Mouse (Mus musculus): Measurements from ENCODE around the gene Opcml. TPM values are rescaled to one million over a fixed set of nuclear protein-coding genes. Genes with fewer than 3 reads are reported as not detected.

Opcml gene
- total and polyA plus RNA-seq, 3 experiments = 0.82 TPM; not detected in 2

DNA sequence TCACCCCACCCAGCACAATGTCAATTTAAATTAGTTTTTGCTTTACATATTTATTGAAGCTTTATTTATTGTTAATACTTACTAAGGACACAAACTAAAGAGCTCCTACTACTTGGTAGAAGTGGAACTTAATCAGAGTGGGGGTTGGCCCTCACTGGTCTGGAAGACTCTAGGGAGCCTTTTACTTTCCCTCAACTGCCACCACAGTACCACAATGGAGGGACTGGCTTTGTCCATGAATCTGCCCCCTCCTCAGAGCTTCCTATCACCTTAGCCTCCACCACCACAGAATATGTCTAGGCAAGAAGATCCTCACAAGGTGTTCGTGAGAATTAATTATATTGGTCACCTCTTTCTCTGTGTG is 465.3 kb downstream of the Opcml start:
- Histone ChIP-seq H3K4me1 (ENCODE audit: insufficient read depth, low read depth, low read length) (no peaks in the 10 kb centered on the region), H3K4me3 (ENCODE audit: low read depth, low read length) (no peak overlapping the region), H3K27me3 (ENCODE audit: insufficient read depth, low read length) (no peaks in the 10 kb centered on the region), H3K9me3 (replicated peaks) (no peaks in the 10 kb centered on the region), H3K36me3 (replicated peaks) (no peaks in the 10 kb centered on the region)
- DNase-seq (ENCODE audit: low spot score) (no peak), ATAC-seq (ENCODE audit: extremely low read depth, insufficient number of reproducible peaks, low FRiP score, poor library complexity, severe bottlenecking) (no peak)
- no peak for TF ChIP-seq POLR2AphosphoS5 (IDR thresholded peaks at IDR 0.05; ENCODE audit: insufficient replicate concordance, low read depth, low read length)
- TF ChIP-seq TAL1 (conservative IDR thresholded peaks at IDR 0.05; ENCODE audit: low read depth, low read length) = no peak
- no peak for TF ChIP-seq GATA1 (IDR thresholded peaks at IDR 0.05; ENCODE audit: borderline replicate concordance, low read length)
- TF ChIP-seq CTCF (IDR thresholded peaks at IDR 0.05; ENCODE audit: low read depth, low read length) = no peak
- TF ChIP-seq GATA2 (IDR thresholded peaks at IDR 0.05; ENCODE audit: borderline replicate concordance, low read depth, low read length) = no peak

DNA sequence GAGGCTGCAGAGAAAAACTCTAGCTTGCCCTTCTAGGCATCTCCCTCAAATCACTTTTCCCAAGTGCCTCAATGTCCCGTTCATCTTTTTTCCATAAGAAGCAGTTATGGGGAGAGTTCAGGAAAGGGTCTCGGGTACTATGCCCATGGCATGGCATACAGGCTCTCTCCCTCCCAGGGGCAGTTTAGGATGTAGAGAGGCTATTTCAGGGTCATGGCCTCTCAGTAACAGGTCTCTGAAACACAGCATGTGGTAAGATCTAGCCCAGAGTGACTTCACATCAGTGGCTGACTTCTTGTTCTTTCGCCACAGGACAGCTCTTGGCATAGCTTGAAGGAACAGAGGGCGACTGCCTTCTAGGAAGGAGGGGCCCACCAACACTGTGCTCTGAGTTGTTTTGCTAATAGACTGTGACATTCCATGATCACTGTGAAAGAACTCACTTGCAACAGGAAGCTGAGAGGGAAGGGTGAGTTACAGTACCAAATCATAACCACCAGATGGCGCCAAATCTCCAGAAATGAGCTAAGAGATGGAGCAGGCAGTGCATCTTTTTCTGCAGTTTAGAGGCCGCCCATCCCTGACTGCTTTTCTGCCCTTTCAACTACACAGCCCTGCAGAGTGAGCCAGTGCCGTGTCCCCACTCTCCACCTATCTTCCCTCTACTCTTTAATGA is 470.6 kb downstream of the Opcml start:
- Histone ChIP-seq H3K27me3 (ENCODE audit: insufficient read depth, low read length) (no peaks in the 10 kb centered on the region), H3K4me1 (ENCODE audit: insufficient read depth, low read depth, low read length) (no peaks in the 10 kb centered on the region), H3K9me3 (replicated peaks) (no peaks in the 10 kb centered on the region), H3K36me3 (replicated peaks) (no peaks in the 10 kb centered on the region), H3K4me3 (ENCODE audit: low read depth, low read length) (no peak overlapping the region)
- TF ChIP-seq GATA2 (IDR thresholded peaks at IDR 0.05; ENCODE audit: borderline replicate concordance, low read depth, low read length) (no peak), POLR2AphosphoS5 (IDR thresholded peaks at IDR 0.05; ENCODE audit: insufficient replicate concordance, low read depth, low read length) (no peak), TAL1 (conservative IDR thresholded peaks at IDR 0.05; ENCODE audit: low read depth, low read length) (no peak), CTCF (IDR thresholded peaks at IDR 0.05; ENCODE audit: low read depth, low read length) (peak; percentile 58; the same call in 1 of the 2 replicates), GATA1 (IDR thresholded peaks at IDR 0.05; ENCODE audit: borderline replicate concordance, low read length) (no peak)
- ATAC-seq (ENCODE audit: extremely low read depth, insufficient number of reproducible peaks, low FRiP score, poor library complexity, severe bottlenecking) = 0 out of 2 replicates have a peak, but pooled peaks have one; percentile 40
- no peak for DNase-seq (ENCODE audit: low spot score)

DNA sequence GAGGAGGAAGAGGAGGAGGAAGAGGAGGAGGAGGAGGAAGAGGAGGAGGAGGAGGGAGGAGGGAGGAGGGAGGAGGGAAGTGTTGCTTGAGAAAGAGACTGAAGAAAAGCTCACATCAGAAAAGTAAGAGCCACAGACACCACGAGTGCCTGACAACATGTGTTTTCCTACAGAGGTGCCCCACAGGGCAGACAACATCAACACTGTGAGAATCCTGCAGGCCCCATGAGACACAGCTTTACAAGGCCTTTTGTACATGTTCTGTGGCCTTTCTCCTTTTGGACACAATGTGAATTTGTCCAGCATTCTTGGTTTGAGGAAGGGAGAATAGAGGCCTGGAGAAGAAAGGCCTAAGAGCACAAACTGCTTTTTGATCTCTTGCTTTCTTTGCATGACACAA is 471.4 kb downstream of the Opcml start:
- H3K9me3 ChIP-seq (replicated peaks) = no peaks in the 10 kb centered on the region
- DNase-seq (ENCODE audit: low spot score) (no peak), ATAC-seq (ENCODE audit: extremely low read depth, insufficient number of reproducible peaks, low FRiP score, poor library complexity, severe bottlenecking) (no peak)
- H3K4me1 ChIP-seq (ENCODE audit: insufficient read depth, low read depth, low read length) = no peaks in the 10 kb centered on the region
- no peaks in the 10 kb centered on the region for H3K36me3 ChIP-seq (replicated peaks)
- TF ChIP-seq GATA2 (IDR thresholded peaks at IDR 0.05; ENCODE audit: borderline replicate concordance, low read depth, low read length) = no peak
- no peak for TF ChIP-seq TAL1 (conservative IDR thresholded peaks at IDR 0.05; ENCODE audit: low read depth, low read length)
- no peak for TF ChIP-seq POLR2AphosphoS5 (IDR thresholded peaks at IDR 0.05; ENCODE audit: insufficient replicate concordance, low read depth, low read length)
- TF ChIP-seq GATA1 (IDR thresholded peaks at IDR 0.05; ENCODE audit: borderline replicate concordance, low read length) = no peak
- no peak for TF ChIP-seq CTCF (IDR thresholded peaks at IDR 0.05; ENCODE audit: low read depth, low read length)
- H3K27me3 ChIP-seq (ENCODE audit: insufficient read depth, low read length) = no peaks in the 10 kb centered on the region
- H3K4me3 ChIP-seq (ENCODE audit: low read depth, low read length) = no peak overlapping the region

DNA sequence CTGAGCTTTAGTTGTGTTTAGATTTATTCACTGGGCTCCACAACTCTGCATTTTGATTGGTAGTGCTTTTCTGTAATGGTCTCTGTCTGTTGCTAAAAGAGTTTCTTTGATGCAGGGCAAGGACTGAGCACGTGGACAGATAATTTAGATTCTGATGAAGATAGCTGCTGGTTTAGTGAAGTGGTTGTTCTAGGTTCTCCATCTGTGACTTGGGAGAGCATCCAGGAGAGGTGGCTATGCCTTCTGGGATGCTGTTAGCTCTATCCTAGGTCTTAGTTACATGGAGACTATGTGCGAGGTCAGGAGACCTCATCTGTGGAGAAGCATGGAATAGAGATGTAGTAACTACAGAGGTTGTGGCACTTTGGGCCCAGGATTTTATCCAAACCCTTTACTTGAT is 472.3 kb downstream of the Opcml start:
- TF ChIP-seq GATA1 (IDR thresholded peaks at IDR 0.05; ENCODE audit: borderline replicate concordance, low read length) (no peak), TAL1 (conservative IDR thresholded peaks at IDR 0.05; ENCODE audit: low read depth, low read length) (no peak), POLR2AphosphoS5 (IDR thresholded peaks at IDR 0.05; ENCODE audit: insufficient replicate concordance, low read depth, low read length) (no peak), CTCF (IDR thresholded peaks at IDR 0.05; ENCODE audit: low read depth, low read length) (no peak), GATA2 (IDR thresholded peaks at IDR 0.05; ENCODE audit: borderline replicate concordance, low read depth, low read length) (no peak)
- ATAC-seq (ENCODE audit: extremely low read depth, insufficient number of reproducible peaks, low FRiP score, poor library complexity, severe bottlenecking) = no peak
- Histone ChIP-seq H3K4me3 (ENCODE audit: low read depth, low read length) (no peak overlapping the region), H3K4me1 (ENCODE audit: insufficient read depth, low read depth, low read length) (no peaks in the 10 kb centered on the region), H3K9me3 (replicated peaks) (no peaks in the 10 kb centered on the region), H3K27me3 (ENCODE audit: insufficient read depth, low read length) (no peaks in the 10 kb centered on the region), H3K36me3 (replicated peaks) (no peaks in the 10 kb centered on the region)
- DNase-seq (ENCODE audit: low spot score) = no peak

DNA sequence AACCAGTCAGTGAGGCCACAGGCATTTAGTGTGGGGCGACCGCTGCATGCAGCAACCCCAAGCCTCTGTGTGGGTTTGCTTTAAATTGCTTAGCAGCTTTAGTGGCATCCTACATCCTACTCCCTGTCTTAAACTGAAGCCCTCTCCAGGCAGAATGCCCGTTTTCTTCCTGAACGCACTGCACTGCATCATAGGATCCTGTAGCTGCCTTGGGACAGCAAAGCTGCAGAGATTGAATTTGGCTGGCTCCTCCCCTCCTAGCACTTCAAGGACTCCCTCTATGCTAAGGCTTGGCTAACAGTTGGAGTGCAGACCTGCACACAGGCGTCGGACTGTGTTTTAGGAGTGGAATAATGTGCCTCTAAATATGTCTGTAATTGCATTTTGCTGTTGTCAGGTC is 474.2 kb downstream of the Opcml start:
- DNase-seq (ENCODE audit: low spot score) (no peak), ATAC-seq (ENCODE audit: extremely low read depth, insufficient number of reproducible peaks, low FRiP score, poor library complexity, severe bottlenecking) (no peak)
- H3K9me3 ChIP-seq (replicated peaks) = no peaks in the 10 kb centered on the region
- H3K36me3 ChIP-seq (replicated peaks) = no peaks in the 10 kb centered on the region
- H3K27me3 ChIP-seq (ENCODE audit: insufficient read depth, low read length) = no peaks in the 10 kb centered on the region
- H3K4me3 ChIP-seq (ENCODE audit: low read depth, low read length) = no peak overlapping the region
- no peaks in the 10 kb centered on the region for H3K4me1 ChIP-seq (ENCODE audit: insufficient read depth, low read depth, low read length)
- no peak for TF ChIP-seq POLR2AphosphoS5 (IDR thresholded peaks at IDR 0.05; ENCODE audit: insufficient replicate concordance, low read depth, low read length)
- no peak for TF ChIP-seq CTCF (IDR thresholded peaks at IDR 0.05; ENCODE audit: low read depth, low read length)
- no peak for TF ChIP-seq GATA1 (IDR thresholded peaks at IDR 0.05; ENCODE audit: borderline replicate concordance, low read length)
- no peak for TF ChIP-seq TAL1 (conservative IDR thresholded peaks at IDR 0.05; ENCODE audit: low read depth, low read length)
- TF ChIP-seq GATA2 (IDR thresholded peaks at IDR 0.05; ENCODE audit: borderline replicate concordance, low read depth, low read length) = no peak

DNA sequence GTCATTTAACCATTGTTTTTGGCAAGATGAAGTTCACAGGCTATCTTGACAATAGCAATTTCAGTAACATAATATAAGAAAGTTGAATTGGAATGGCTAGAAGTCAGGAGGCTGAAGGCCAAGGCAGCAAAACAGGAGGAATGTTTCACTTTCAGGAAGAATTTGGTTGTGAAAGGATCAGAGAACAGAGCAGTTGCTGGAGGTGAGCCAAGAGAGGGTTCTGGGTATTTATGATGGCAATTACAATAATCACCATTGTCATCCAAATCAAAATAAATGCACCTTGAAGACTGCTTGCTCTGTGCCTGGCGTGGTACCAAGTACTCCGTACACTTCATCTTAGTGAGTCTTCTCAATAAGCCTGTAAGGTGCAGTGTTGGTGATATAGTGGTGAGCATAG is 483.2 kb downstream of the Opcml start:
- Histone ChIP-seq H3K4me3 (ENCODE audit: low read depth, low read length) (no peak overlapping the region), H3K36me3 (replicated peaks) (no peaks in the 10 kb centered on the region), H3K9me3 (replicated peaks) (0 out of 2 replicates have a peak, but pooled peaks cover 3% of the 10 kb centered on the region), H3K27me3 (ENCODE audit: insufficient read depth, low read length) (no peaks in the 10 kb centered on the region), H3K4me1 (ENCODE audit: insufficient read depth, low read depth, low read length) (no peaks in the 10 kb centered on the region)
- TF ChIP-seq GATA1 (IDR thresholded peaks at IDR 0.05; ENCODE audit: borderline replicate concordance, low read length) (no peak), CTCF (IDR thresholded peaks at IDR 0.05; ENCODE audit: low read depth, low read length) (no peak), POLR2AphosphoS5 (IDR thresholded peaks at IDR 0.05; ENCODE audit: insufficient replicate concordance, low read depth, low read length) (no peak), GATA2 (IDR thresholded peaks at IDR 0.05; ENCODE audit: borderline replicate concordance, low read depth, low read length) (no peak), TAL1 (conservative IDR thresholded peaks at IDR 0.05; ENCODE audit: low read depth, low read length) (no peak)
- ATAC-seq (ENCODE audit: extremely low read depth, insufficient number of reproducible peaks, low FRiP score, poor library complexity, severe bottlenecking) (no peak), DNase-seq (ENCODE audit: low spot score) (no peak)

All from G1E (cell line).